Mouse (Mus musculus) liver, embryonic 16.5 days (tissue): Measurements from ENCODE around the gene Nap1l5. TPM values are rescaled to one million over a fixed set of nuclear protein-coding genes. Genes with fewer than 3 reads are reported as not detected.

Experiments used
- ATAC-seq: fragments of 200-750 bp; cut with Nextera tagmentation; 2 replicates; pipeline ENCODE4 v1.8.0; 2017; ENCODE audit warnings: low read depth, mild to moderate bottlenecking, moderate number of reproducible peaks, moderate library complexity
- H3K27ac ChIP-seq: fragments of 300-500 bp; sonication (generic); 2 replicates; pipeline ENCODE4 v1.5.1; 2014; ENCODE audit warnings: mild to moderate bottlenecking, low read length
- H3K27me3 ChIP-seq: fragments of 300-500 bp; sonication (generic); 2 replicates; pipeline ENCODE4 v1.6.1; 2014; ENCODE audit warnings: low read depth, low read length, mixed read lengths; ENCODE audit not compliant: control insufficient read depth, insufficient read depth
- H3K36me3 ChIP-seq: fragments of 300-500 bp; sonication (generic); 2 replicates; pipeline ENCODE4 v1.6.1; 2014; ENCODE audit warnings: mild to moderate bottlenecking; ENCODE audit not compliant: control insufficient read depth, insufficient read depth
- H3K4me1 ChIP-seq: fragments of 300-500 bp; sonication (generic); 2 replicates; pipeline ENCODE4 v1.6.1; 2014; ENCODE audit warnings: low read depth, low read length, mixed read lengths; ENCODE audit not compliant: control insufficient read depth
- H3K4me2 ChIP-seq: fragments of 300-500 bp; sonication (generic); 2 replicates; pipeline ENCODE4 v1.6.1; 2014; ENCODE audit warnings: low read depth, low read length, mixed read lengths
- H3K4me3 ChIP-seq: fragments of 300-500 bp; sonication (generic); 2 replicates; pipeline ENCODE4 v1.5.1; 2014; ENCODE audit warnings: low read depth, mild to moderate bottlenecking, low read length
- H3K9ac ChIP-seq: fragments of 300-500 bp; sonication (generic); 2 replicates; pipeline ENCODE4 v1.6.1; 2014; ENCODE audit warnings: low read depth, low read length
- H3K9me3 ChIP-seq: fragments of 300-500 bp; sonication (generic); replicated peaks from 2 replicates; pipeline ENCODE4 v1.6.1; 2016; ENCODE audit warnings: low read length; ENCODE audit not compliant: control insufficient read depth
- WGBS: fragments of 180-500 bp; shearing (Covaris S2); extraction: QIAGEN DNeasy Blood & Tissue Kit; methylation state at CpG from one replicate; pipeline ENCODE4 v1.1.7; 2014; ENCODE audit not compliant: insufficient replicate concordance; 5-methylcytosine and 5-hydroxymethylcytosine counted together
- polyA plus RNA-seq: library from polyadenylated mRNA; unstranded; fragments of >200 nt; fragmentation: Nextera tagmentation; extraction: Ambion mirVana; gene quantifications from 2 replicates; pipeline ENCODE4 v1.2.1, GENCODE M21; 2015

The Nap1l5 gene
- polyA plus RNA-seq, 1 experiment from 2014 or later: 0.21 TPM

DNA sequence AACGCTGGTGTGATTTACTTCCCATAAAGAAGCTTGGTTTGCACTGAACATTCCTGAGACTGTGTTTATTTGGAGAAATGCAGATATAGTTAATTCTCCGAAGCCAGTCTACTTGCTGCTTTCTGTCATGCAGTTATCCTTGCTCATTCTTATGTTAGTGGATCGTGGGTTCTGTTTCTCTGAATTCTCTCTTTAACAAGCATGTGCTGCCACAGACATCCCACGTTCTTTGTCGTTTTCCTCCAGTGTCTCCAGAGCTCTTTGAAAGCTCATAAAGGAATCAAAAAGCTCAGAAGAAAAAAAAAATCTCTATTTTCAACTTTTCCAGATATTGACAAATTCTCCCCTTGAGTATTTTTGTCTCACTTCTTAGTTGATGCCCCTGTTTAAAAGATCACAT is 7.1 kb upstream of the Nap1l5 start:
- no peaks in the 10 kb centered on the region for H3K9me3 ChIP-seq
- ATAC-seq: no peak
- 65% methylated on average over 5 of the region's 5 CpGs for WGBS
- H3K27me3 ChIP-seq: no peaks in the 10 kb centered on the region
- no peaks in the 10 kb centered on the region for H3K36me3 ChIP-seq
- no peak overlapping the region for H3K27ac ChIP-seq
- H3K4me3 ChIP-seq: no peak overlapping the region
- no peak overlapping the region for H3K4me2 ChIP-seq
- H3K9ac ChIP-seq: no peak overlapping the region
- no peaks in the 10 kb centered on the region for H3K4me1 ChIP-seq

DNA sequence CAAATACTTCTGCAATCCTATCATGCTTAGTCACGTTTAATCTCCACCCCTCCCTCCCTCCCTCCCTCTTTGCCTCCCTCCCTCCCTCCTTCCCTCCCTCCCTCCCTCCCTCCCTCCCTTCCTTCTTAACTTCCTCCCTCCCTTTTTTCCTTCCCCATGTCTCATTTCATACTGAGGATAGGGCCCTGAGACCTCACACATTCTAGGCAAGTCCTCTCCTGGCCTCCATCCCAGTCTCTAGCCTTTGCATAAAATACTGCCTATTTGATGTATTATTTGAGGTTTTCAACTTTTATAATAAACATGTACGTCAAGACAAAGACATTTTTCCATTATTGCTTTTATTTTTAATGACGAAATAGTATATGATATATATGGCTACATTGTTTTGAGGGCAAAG is 6.7 kb upstream of the Nap1l5 start:
- Histone ChIP-seq H3K4me3 (no peak overlapping the region), H3K4me2 (no peak overlapping the region), H3K36me3 (no peaks in the 10 kb centered on the region), H3K4me1 (no peaks in the 10 kb centered on the region), H3K27me3 (no peaks in the 10 kb centered on the region), H3K9me3 (no peaks in the 10 kb centered on the region), H3K9ac (no peak overlapping the region), H3K27ac (no peak overlapping the region)
- 48% methylated on average over 3 of the region's 3 CpGs for WGBS
- no peak for ATAC-seq

DNA sequence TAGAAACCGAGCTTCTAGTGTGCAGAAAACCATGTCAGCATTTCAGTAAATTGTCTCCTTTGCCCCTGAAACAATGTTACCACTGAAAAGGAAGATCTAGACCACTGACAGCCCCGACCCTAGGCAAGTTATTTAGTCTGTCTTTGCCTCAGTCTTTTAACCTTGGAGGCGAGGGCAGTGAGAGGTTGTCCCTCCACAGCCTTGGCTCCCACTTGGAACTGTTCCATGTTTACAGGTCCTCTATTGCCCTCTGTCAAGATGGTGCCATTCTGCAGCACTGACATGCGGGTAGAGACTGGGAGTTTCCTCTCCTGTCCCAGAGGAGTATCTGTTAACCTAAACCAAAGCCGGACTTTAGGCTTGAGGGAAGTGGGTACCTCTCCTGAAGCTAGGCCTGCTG is 6.0 kb upstream of the Nap1l5 start:
- H3K4me3 ChIP-seq: no peak overlapping the region
- no peak overlapping the region for H3K4me2 ChIP-seq
- no peaks in the 10 kb centered on the region for H3K27me3 ChIP-seq
- H3K9me3 ChIP-seq: no peaks in the 10 kb centered on the region
- ATAC-seq: no peak
- H3K27ac ChIP-seq: no peak overlapping the region
- no peaks in the 10 kb centered on the region for H3K36me3 ChIP-seq
- no peaks in the 10 kb centered on the region for H3K4me1 ChIP-seq
- no peak overlapping the region for H3K9ac ChIP-seq
- 57% methylated on average over 5 of the region's 5 CpGs for WGBS

DNA sequence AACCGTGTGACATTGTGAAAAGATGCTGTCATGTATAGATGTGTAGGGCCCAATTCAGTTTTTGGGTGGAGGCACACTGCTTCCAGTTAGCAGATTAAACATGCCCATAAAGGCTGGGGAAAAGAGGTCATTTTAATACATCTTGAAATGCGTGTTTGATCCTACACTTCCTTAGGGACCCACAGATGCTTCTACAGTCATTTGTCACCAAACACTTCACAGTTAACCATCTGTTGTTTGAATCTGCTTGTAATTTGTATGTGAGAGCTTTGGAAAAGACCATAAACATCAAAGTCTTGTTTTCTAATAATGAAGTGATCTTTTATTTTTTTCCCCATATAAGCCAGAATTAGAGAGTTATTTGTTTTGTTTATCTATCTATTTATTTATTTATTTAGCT is 915 bp upstream of the Nap1l5 start:
- WGBS: 72% methylated on average over 2 of the region's 2 CpGs
- Histone ChIP-seq H3K9ac (no peak overlapping the region), H3K27me3 (no peaks in the 10 kb centered on the region; the same call in 1 of the 2 replicates), H3K27ac (no peak overlapping the region), H3K4me1 (no peaks in the 10 kb centered on the region), H3K4me2 (no peak overlapping the region), H3K36me3 (no peaks in the 10 kb centered on the region), H3K4me3 (no peak overlapping the region), H3K9me3 (no peaks in the 10 kb centered on the region)
- no peak for ATAC-seq

DNA sequence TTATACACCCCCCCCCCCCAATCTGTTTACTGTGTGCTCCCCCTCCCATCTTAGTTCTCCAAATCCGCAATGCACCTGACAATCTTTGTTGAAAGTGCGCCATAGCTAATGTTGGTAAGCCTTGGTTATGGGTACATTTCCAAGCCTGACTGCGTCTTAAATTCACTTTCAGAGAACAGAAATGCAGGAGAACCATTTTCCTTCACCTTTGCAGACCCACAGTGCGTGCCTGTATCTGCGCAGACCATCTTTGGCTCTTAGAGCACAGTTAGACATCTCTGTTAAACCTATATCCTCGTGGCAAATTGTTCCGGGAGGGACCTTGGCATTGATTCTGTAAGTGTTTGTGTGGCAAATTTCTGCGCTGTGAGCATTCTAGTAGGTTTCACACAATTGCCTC is 460 bp upstream of the Nap1l5 start:
- Histone ChIP-seq H3K4me3 (no peak overlapping the region), H3K4me2 (0 out of 2 replicates have a peak overlapping the region, but pooled peaks have one; percentile 34), H3K4me1 (no peaks in the 10 kb centered on the region), H3K27ac (no peak overlapping the region), H3K9me3 (no peaks in the 10 kb centered on the region), H3K27me3 (no peaks in the 10 kb centered on the region; the same call in 1 of the 2 replicates), H3K36me3 (no peaks in the 10 kb centered on the region), H3K9ac (no peak overlapping the region)
- ATAC-seq: no peak
- 65% methylated on average over 8 of the region's 8 CpGs for WGBS

DNA sequence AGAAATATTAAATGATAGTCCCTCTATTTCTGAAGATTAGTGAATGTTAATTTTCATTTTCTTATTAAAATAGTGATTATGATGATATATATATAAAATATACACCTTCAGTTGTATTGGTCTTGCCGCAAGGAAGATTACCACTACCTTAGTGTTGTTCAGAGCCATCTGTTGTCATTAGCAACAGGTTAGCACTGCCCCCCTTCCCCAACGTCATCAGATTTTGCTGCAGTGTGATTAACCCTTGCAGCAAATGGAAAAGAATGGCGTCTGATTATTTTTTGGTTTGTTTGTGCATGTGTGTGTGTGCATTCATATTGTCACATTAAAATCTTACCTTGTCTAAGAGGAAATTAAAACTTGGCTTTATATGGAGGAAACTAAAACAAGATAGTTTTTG is 2.3 kb downstream of the Nap1l5 start:
- ATAC-seq: no peak
- Histone ChIP-seq H3K27me3 (no peaks in the 10 kb centered on the region; the same call in 1 of the 2 replicates), H3K9ac (no peak overlapping the region), H3K4me2 (no peak overlapping the region), H3K4me1 (no peaks in the 10 kb centered on the region), H3K27ac (no peak overlapping the region), H3K4me3 (no peak overlapping the region), H3K9me3 (no peaks in the 10 kb centered on the region), H3K36me3 (no peaks in the 10 kb centered on the region)
- WGBS: 50% methylated on average over 3 of the region's 3 CpGs

DNA sequence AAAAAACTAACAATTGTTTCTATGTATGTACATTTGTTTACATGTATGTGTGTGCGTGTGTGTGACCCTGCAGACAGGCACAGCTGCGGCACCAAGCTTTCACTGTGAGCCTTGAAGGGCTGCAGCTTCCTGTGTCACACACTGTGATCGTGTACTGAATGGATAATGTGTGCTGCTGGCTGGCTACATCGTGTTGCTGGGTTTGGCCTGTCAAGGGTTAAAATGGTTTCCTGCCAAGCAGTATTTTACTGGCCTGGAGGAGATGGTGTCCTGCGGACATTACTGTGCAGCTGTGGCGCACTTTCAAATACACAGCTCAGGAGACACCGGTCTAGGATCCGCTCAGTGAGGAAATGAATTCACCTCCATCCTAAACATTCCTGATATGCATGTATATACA is 3.7 kb downstream of the Nap1l5 start:
- Histone ChIP-seq H3K9me3 (no peaks in the 10 kb centered on the region), H3K27me3 (no peaks in the 10 kb centered on the region; the same call in 1 of the 2 replicates), H3K4me1 (no peaks in the 10 kb centered on the region), H3K36me3 (no peaks in the 10 kb centered on the region), H3K27ac (no peak overlapping the region), H3K4me3 (no peak overlapping the region), H3K4me2 (no peak overlapping the region), H3K9ac (no peak overlapping the region)
- WGBS: 40% methylated on average over 8 of the region's 8 CpGs
- ATAC-seq: no peak

DNA sequence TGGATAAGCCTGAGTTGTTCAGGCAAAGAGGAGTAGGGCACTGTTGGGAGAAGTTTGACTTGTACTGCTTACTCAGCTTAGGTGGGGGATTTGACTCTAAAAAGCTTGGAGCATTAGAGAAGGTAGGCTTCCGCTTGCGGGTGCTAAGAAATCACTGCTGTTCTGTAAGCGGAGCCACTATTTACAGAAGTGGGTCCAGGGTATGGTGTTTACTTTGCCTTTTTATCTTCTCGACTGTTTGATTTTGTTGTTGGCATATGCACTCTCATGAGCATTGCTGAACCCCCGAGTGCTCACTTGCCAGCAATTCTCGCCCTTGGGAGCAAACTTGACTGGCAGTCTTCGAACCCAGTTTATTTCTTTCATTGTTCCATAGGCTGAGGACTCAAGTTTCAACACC is 6.3 kb downstream of the Nap1l5 start:
- no peaks in the 10 kb centered on the region for H3K9me3 ChIP-seq
- H3K27ac ChIP-seq: no peak overlapping the region
- no peaks in the 10 kb centered on the region for H3K27me3 ChIP-seq
- ATAC-seq: no peak
- H3K4me1 ChIP-seq: no peaks in the 10 kb centered on the region
- H3K36me3 ChIP-seq: no peaks in the 10 kb centered on the region
- no peak overlapping the region for H3K4me3 ChIP-seq
- H3K4me2 ChIP-seq: no peak overlapping the region
- H3K9ac ChIP-seq: no peak overlapping the region
- 70% methylated on average over 7 of the region's 7 CpGs for WGBS

DNA sequence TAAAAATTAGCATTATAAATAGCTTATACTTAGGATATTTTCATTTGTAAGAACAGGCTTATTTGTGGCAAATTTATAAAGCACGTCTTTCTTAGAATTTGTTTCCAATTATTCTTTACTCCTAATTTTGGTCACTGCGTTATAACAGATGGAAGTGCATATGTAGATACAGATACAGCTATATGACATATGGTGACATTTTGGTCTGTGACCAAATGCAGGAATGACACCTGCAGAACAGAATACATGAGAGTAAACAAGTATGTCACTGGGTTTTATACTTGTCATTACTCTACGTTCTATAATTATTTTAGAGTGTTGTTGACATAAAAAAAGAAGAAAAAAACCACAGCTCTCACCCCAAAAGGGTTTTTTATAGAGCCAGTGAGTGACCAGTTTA is 7.8 kb downstream of the Nap1l5 start:
- WGBS: 69% methylated on average over 3 of the region's 3 CpGs
- no peak overlapping the region for H3K9ac ChIP-seq
- no peak overlapping the region for H3K27ac ChIP-seq
- no peaks in the 10 kb centered on the region for H3K27me3 ChIP-seq
- H3K36me3 ChIP-seq: no peaks in the 10 kb centered on the region
- no peak for ATAC-seq
- H3K4me1 ChIP-seq: no peaks in the 10 kb centered on the region
- no peak overlapping the region for H3K4me2 ChIP-seq
- H3K4me3 ChIP-seq: no peak overlapping the region
- H3K9me3 ChIP-seq: no peaks in the 10 kb centered on the region

DNA sequence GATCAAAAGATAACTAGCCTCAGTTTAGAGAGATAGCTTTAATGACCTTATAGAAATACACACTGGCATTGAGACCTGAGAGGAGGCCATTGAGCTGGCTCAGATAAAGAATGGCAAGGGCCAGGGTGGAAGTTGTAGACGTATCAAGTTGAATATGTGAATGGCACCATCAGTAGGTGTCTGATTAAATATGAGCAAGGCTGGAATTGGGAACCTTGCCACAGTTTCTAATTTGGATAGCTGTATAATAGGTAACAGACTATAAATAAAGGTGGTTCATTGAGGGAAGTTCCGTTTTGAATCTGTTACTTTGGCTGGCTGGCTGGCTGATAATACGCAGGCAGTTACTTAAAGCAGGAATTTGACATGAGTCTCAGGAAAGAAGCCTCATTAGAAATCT is 10.2 kb downstream of the Nap1l5 start:
- 60% methylated on average over 3 of the region's 3 CpGs for WGBS
- H3K36me3 ChIP-seq: no peaks in the 10 kb centered on the region

More for the DNA sequence above, 10.2 kb downstream of the Nap1l5 start:
- H3K9ac ChIP-seq: no peak overlapping the region
- ATAC-seq: no peak
- no peak overlapping the region for H3K4me2 ChIP-seq
- no peak overlapping the region for H3K27ac ChIP-seq
- H3K27me3 ChIP-seq: no peaks in the 10 kb centered on the region
- H3K9me3 ChIP-seq: no peaks in the 10 kb centered on the region
- no peak overlapping the region for H3K4me3 ChIP-seq
- H3K4me1 ChIP-seq: no peaks in the 10 kb centered on the region
